Mouse (Mus musculus) thymus, postnatal 0 days (tissue): ENCODE measurements around the gene Fdxr. TPM values are rescaled to one million over a fixed set of nuclear protein-coding genes. Genes with fewer than 3 reads are reported as not detected.

Source experiments
- DNase-seq: peaks from one replicate; pipeline ENCODE4 v3.0.0-alpha.2; 2015; ENCODE audit warnings: low spot score
- polyA plus RNA-seq: library from polyadenylated mRNA; unstranded; fragments of >200 nt; fragmentation: Nextera tagmentation; extraction: Ambion mirVana; gene quantifications from 2 replicates; pipeline ENCODE4 v1.2.1, GENCODE M21; 2015

Fdxr gene
- polyA plus RNA-seq, 1 experiment from 2014 or later, result 22.0 TPM

DNA sequence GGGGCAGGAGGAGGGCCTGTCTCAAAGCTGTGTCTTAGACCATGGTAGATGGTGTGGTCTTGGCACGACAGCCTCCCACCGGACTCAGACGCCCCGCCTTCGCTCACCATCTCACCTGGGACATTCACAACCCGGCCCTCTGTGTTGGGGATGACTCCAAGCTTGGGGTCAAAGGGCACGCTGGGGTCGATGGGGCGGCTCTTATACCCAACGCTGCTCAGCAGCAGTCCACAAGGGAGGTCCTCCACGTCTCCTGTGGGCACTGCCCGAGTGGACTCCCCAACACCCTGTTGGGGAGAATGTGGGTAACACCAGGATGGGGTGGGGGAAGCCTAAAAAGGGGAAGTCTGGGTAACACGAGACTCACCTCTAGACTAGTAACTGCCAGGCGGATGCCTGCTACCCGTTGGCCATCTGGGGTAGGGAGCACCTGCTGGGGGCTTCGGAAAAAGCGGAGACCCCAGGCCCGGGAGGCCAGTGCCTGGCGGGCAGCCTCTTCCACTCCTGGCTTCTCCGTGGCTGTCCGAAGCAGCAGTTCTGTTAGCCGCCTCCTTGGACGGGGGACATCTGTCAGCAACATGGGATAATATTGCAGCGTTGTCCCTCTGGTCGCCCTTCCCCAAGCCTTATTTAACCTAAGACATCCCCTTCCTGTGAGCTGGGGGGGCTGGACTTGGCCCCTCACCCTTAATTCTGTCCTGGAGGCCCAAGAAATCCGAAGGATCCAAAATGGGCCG is 7.4 kb downstream of the Fdxr start:
- DNase-seq, result no peak

GRCm38 (mm10) chr11:115267958-115268357 is 8.9 kb downstream of the Fdxr start:
- DNase-seq, result no peak

GRCm38 (mm10) chr11:115267061-115267883 is 9.6 kb downstream of the Fdxr start, which contains the start of gene Grin2c:
Grin2c (minus strand) TSS chr11:115267243.
- no peak for DNase-seq

DNA sequence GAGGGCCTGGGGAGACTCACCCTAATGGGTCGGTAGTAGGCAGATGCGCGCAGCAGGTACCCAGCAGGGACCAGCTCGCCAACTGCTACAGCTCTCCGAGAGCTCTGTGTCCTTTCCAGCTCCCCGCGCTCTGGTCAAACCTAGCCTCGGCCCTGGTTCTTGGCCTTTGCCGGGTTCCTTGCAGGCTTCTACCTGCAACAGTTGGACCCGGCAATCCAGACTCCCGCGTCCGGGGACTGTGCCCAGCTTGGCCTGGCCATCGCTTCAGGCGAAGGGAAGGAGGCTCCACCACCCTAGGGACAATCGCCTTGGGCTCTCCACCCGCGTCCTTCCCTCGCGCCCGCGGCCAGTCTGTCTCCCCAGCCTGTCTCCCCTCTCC is 10.5 kb downstream of the Fdxr start:
- DNase-seq, result no peak

DNA sequence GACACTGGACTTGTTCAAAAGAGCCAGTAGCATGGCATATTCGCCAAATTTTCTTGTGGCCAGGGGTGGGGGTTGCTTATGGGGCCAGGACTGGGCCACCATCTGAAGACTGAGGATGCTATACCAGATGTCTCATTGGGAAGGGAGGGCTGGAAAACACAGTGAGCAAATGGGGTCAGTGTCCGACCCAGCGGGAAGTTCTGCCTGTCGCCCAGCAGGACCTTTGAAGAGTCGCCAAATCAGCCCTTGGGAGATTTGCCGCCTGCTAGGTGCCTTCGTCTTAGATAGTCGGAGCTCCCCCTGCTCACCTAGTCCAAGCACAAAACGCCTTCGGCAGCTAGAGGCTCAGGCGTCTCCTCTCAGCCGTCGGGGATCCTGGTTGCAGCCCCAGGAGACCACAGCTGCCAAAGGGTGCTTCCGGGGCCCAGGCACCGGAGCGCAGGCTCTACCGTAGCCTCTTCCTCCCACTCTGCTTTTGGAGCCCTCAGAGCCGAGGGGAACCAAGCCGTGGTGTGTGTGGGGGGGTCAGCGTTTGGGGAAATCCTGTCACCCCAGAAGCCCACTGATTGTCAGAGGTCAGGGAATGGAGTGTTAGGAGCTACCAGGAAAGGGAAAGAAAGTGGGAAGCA is 11.0 kb downstream of the Fdxr start:
- peak; percentile 39 for DNase-seq

DNA sequence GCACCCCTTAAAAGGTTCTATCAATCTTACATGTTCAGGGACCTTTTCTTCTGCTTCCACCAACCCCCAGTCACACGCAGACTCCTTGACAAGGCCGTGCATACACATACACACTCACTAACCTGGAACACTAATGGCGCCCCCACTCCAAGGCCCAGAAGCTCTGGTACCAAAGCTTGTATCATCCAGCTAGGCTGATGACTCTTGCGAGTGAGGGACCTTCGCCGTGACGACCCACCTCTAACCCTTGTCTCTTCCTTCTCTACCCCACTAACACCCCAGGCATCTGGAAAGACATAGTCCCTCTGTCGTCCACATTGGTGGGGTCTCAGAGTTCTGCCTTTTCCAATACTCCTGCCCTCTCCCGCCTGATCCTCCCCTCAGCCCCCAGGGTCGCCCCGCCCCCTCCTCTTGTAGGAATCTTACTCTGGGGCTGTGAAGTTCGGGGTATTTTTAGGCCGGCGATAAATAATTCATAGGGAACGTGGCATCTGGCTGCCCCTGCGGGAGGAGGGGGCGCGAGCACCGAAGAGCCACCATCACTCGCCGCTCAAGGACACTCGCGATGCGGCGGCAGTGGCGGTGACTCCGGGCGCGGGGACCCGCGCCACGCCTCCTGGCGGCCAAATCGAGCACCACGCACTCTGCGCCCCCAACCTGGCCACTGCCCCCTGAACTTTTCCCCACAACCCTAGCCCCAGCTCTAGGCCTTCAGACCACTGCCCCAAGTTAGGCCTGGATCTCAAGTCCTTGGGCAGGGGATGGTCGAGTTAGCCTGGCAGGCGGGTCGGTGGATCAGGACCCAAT is 11.8 kb downstream of the Fdxr start:
- peak; percentile 55 for DNase-seq

DNA sequence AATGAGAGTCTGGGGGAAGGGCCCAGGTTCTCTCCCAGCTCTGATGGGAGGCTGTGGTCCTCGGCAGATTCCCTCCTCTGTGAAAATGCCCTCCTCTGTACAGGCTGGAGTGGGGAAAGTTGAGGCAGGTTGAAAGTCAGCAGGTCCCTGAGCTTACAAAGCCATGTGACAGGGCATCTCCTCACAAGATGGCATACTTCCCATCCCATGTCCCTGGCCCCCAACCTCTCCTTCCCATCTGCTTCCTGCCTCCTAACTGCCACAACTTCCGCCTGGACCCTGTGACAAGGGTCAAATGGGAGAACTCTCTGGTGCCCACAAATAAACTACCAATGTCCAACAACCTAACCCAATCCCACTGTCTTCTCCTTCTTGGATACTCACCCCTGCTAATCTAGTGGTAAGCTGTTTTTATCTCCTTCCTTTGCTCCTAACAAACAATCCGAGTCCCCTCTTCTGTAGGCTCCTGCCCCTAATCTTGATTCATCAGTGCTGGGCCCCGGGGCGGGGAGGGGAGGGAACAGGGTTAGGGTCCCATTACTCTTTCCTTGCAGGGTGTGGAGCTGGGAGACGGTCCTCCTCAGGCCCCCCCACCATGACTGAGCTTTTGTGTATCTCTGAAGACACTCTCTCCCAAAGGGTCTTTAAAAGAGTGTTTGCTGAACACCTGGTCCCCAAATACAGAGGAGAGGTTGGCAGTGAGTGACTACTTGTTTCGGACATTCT is 12.6 kb downstream of the Fdxr start:
- DNase-seq, result no peak

- DNase-seq, result no peak
These were observed 13.9 kb downstream of the Fdxr start for GRCm38 (mm10) chr11:115262954-115263353.

- no peak for DNase-seq
These were observed 17.7 kb downstream of the Fdxr start for GRCm38 (mm10) chr11:115259134-115259533.

GRCm38 (mm10) chr11:115257775-115258510 is 18.9 kb downstream of the Fdxr start:
- DNase-seq, result peak; percentile 62

- DNase-seq, result no peak
These were observed 25.6 kb downstream of the Fdxr start for GRCm38 (mm10) chr11:115251258-115251657.

GRCm38 (mm10) chr11:115250405-115251090 is 26.3 kb downstream of the Fdxr start:
- no peak for DNase-seq

- peak; percentile 39 for DNase-seq
These were observed 27.0 kb downstream of the Fdxr start for GRCm38 (mm10) chr11:115249721-115250404.

DNA sequence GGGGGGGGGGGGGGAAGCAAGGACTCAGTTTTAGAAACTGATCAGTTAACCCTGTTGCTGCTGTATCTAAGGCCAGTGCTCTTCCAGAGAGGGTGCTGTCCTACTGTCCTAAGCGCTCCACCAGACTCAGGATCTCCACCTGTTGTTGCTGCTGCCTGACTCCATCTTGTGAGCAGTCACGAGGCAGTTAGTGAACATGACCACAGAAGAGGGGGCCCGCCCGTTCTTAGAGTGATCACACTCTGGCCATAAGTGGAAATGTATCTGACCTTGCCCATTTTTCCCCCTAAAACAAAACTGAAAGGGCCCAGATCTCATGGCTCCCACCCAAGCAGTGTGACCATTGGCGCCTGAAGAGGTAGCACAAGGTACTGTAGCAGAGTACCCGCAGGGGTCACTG is 28.9 kb downstream of the Fdxr start:
- DNase-seq, result no peak

- no peak for DNase-seq
These were observed 29.6 kb downstream of the Fdxr start for GRCm38 (mm10) chr11:115247240-115247639.

GRCm38 (mm10) chr11:115246386-115246785 is 30.5 kb downstream of the Fdxr start:
- no peak for DNase-seq

DNA sequence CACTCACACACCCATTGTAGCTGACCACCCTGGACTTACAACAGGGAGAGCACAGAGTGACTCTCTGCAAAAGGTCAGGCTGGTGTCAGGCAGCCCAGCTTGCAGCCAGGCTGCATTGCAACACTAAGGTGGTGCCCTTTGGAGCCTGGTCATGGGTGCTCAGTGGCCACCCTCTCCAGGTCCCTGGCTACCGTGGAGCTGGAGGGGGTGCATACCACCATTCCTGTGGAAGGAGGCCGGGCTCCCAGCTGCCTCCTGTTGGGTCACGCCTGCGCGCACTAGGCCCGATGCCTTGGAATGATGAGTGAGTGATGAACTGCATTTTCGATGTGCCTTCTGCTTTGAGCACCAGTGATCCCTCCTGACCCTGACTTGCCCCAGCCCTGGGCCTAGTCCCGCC is 32.0 kb downstream of the Fdxr start:
- no peak for DNase-seq

- DNase-seq, result no peak
These were observed 33.1 kb downstream of the Fdxr start for GRCm38 (mm10) chr11:115243783-115244182.

GRCm38 (mm10) chr11:115242746-115243145 is 34.1 kb downstream of the Fdxr start:
- peak; percentile 60 for DNase-seq
